Mouse (Mus musculus) testis, adult 2 months (tissue): ENCODE results near the gene Epb41l2.

ENCODE experiments used
- CTCF ChIP-seq: fragments of 200-500 bp; IDR thresholded peaks from 2 replicates; pipeline ENCODE4 v1.5.1; 2012; ENCODE audit warnings: low read depth, mild to moderate bottlenecking, inconsistent platforms, low read length, moderate library complexity; ENCODE audit not compliant: control insufficient read depth, insufficient read depth, insufficient replicate concordance
- POLR2A ChIP-seq: fragments of 200-500 bp; IDR thresholded peaks from 2 replicates; pipeline ENCODE4 v1.6.1; 2012; ENCODE audit warnings: low read depth, mild to moderate bottlenecking, inconsistent platforms, low read length, moderate library complexity; ENCODE audit not compliant: control insufficient read depth

DNA sequence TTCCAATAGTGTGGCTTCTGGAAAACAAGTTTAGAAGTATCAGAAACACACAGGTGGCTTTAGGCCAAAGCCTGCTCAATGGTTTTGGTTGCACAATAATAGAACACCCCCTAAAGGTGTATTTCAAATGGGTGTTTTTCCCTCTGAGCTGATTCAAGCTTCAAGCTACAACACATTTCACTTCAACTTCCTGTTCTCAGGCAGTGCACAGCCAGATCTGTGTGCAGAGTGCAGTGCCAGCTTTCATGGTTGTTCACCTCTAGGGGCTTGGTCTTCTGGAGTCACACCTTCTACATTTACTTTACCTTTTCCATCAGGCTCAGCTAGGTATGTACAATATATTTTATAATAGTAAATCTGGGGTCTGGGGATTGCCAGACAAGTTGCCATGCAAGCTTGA is 16.8 kb upstream of the Epb41l2 start:
- TF ChIP-seq CTCF (no peak), POLR2A (no peak)
